In genomic region chr8:11290533-11290932, GRCm38 (mm10) we compare ENCODE assay signal across 17 mouse cellular contexts. TPM values are rescaled to one million over a fixed set of nuclear protein-coding genes. Genes with fewer than 3 reads are reported as not detected.
DNase-seq lines count a peak whose midpoint lies in the region; ATAC-seq lines count a peak whose summit lies in the region.
"Had no signal": no experiment of that assay in that cellular context is flagged by ENCODE, and none has a peak within 500 bp of the region (broad histone marks: within the 10 kb centered on the region; RNA-seq: fewer than 3 reads in every experiment).

No protein-coding gene starts in this region.

- no peak overlapping the region for H3K4me3 ChIP-seq in limb, embryonic 13.5 days
- H3K4me3 ChIP-seq in limb, embryonic 10.5 days: no peak overlapping the region
- no peak overlapping the region for H3K4me3 ChIP-seq in embryonic facial prominence, embryonic 10.5 days
- no peak overlapping the region for H3K4me3 ChIP-seq in kidney, embryonic 14.5 days (ENCODE audit: low read length)
- H3K4me3 ChIP-seq: forebrain, embryonic 15.5 days; heart, adult 2 months; heart, embryonic 15.5 days had no signal

- DNase-seq in limb, embryonic 10.5 days (ENCODE audit: low spot score): no peak
- DNase-seq in lung, postnatal 36 days: peak; percentile 51
- no peak for DNase-seq in lung, postnatal 14 days
- DNase-seq in embryonic facial prominence, embryonic 10.5 days (ENCODE audit: low spot score): no peak
- DNase-seq: adrenal gland, postnatal 10 days; cerebellum, adult 11-12 months; cerebellum, adult 9-10 months; cerebellum, postnatal 25 days; gastrocnemius, postnatal 10 days; heart, adult 2 months; heart, postnatal 14 days had no signal

- WGBS in limb, embryonic 13.5 days: 11% methylated on average over 1 of the region's 1 CpGs
- 28% methylated on average over 1 of the region's 1 CpGs for WGBS in limb, embryonic 10.5 days
- 8% methylated on average over 1 of the region's 1 CpGs for WGBS in embryonic facial prominence, embryonic 10.5 days
- 17% methylated on average over 1 of the region's 1 CpGs for WGBS in kidney, embryonic 14.5 days

- no peaks in the 10 kb centered on the region for H3K9me3 ChIP-seq in limb, embryonic 13.5 days
- no peaks in the 10 kb centered on the region for H3K9me3 ChIP-seq in limb, embryonic 10.5 days (replicated peaks)
- H3K9me3 ChIP-seq in embryonic facial prominence, embryonic 10.5 days: no peaks in the 10 kb centered on the region
- no peaks in the 10 kb centered on the region for H3K9me3 ChIP-seq in kidney, embryonic 14.5 days (ENCODE audit: control insufficient read depth, low read length)
- H3K9me3 ChIP-seq: forebrain, embryonic 15.5 days; heart, embryonic 15.5 days had no signal

- H3K9ac ChIP-seq in limb, embryonic 13.5 days: no peak overlapping the region
- H3K9ac ChIP-seq in kidney, embryonic 14.5 days (ENCODE audit: low read depth, low read length): no peak overlapping the region
- H3K9ac ChIP-seq: forebrain, embryonic 15.5 days; heart, embryonic 15.5 days; hindbrain, embryonic 14.5 days had no signal

- no peaks in the 10 kb centered on the region for H3K27me3 ChIP-seq in limb, embryonic 13.5 days
- H3K27me3 ChIP-seq in limb, embryonic 10.5 days (ENCODE audit: low read depth, poor library complexity, severe bottlenecking): no peaks in the 10 kb centered on the region
- H3K27me3 ChIP-seq in embryonic facial prominence, embryonic 10.5 days (replicated peaks; ENCODE audit: low read depth, poor library complexity, severe bottlenecking): no peaks in the 10 kb centered on the region
- no peaks in the 10 kb centered on the region for H3K27me3 ChIP-seq in kidney, embryonic 14.5 days (ENCODE audit: control insufficient read depth, insufficient read depth, low read length)
- H3K27me3 ChIP-seq: forebrain, embryonic 15.5 days; heart, embryonic 15.5 days had no signal

- ATAC-seq in limb, embryonic 13.5 days (ENCODE audit: low FRiP score, low read depth): no peak
- ATAC-seq in kidney, embryonic 14.5 days (ENCODE audit: low FRiP score, low TSS enrichment): no peak
- ATAC-seq: forebrain, embryonic 15.5 days had no signal

- H3K4me2 ChIP-seq in limb, embryonic 13.5 days (replicated peaks): no peak overlapping the region
- H3K4me2 ChIP-seq in kidney, embryonic 14.5 days (replicated peaks; ENCODE audit: low read depth, low read length): no peak overlapping the region
- H3K4me2 ChIP-seq: forebrain, embryonic 15.5 days; heart, embryonic 11.5 days; heart, embryonic 15.5 days; hindbrain, embryonic 14.5 days had no signal

- peaks cover 36% of the 10 kb centered on the region for H3K4me1 ChIP-seq in limb, embryonic 13.5 days
- peaks cover 15% of the 10 kb centered on the region; the same call in 1 of the 2 replicates for H3K4me1 ChIP-seq in limb, embryonic 10.5 days
- H3K4me1 ChIP-seq in embryonic facial prominence, embryonic 10.5 days: peaks cover 51% of the 10 kb centered on the region
- H3K4me1 ChIP-seq in kidney, embryonic 14.5 days (ENCODE audit: control insufficient read depth, insufficient read depth, low read length): 0 out of 2 replicates have a peak, but pooled peaks cover 13% of the 10 kb centered on the region
- H3K4me1 ChIP-seq: forebrain, embryonic 15.5 days had no signal

- no peaks in the 10 kb centered on the region for H3K36me3 ChIP-seq in limb, embryonic 13.5 days
- peaks cover 13% of the 10 kb centered on the region for H3K36me3 ChIP-seq in limb, embryonic 10.5 days
- peaks cover 15% of the 10 kb centered on the region for H3K36me3 ChIP-seq in embryonic facial prominence, embryonic 10.5 days (replicated peaks)
- H3K36me3 ChIP-seq in kidney, embryonic 14.5 days (ENCODE audit: control insufficient read depth, insufficient read depth, low read length): peaks cover 10% of the 10 kb centered on the region; the same call in 1 of the 2 replicates
- H3K36me3 ChIP-seq: forebrain, embryonic 15.5 days; heart, embryonic 15.5 days had no signal

- peak overlapping the region; percentile 33; the same call in 1 of the 2 replicates for H3K27ac ChIP-seq in limb, embryonic 13.5 days
- no peak overlapping the region for H3K27ac ChIP-seq in limb, embryonic 10.5 days
- H3K27ac ChIP-seq in embryonic facial prominence, embryonic 10.5 days (replicated peaks): peak overlapping the region; percentile 40; the same call in 1 of the 2 replicates
- no peak overlapping the region for H3K27ac ChIP-seq in kidney, embryonic 14.5 days (ENCODE audit: low read depth, low read length)
- H3K27ac ChIP-seq: forebrain, embryonic 15.5 days; heart, embryonic 15.5 days; hindbrain, embryonic 14.5 days had no signal

RNA-seq across cellular contexts. Expression of gene Col4a2, which starts 22.1 kb away (rescaled TPM):
- polyA plus RNA-seq in limb, embryonic 13.5 days (2015; fragmentation: Nextera tagmentation; extraction: Ambion mirVana): 52.1 and 56.3 TPM in 2 replicates
- polyA plus RNA-seq in limb, embryonic 10.5 days (2016; fragmentation: Nextera tagmentation; extraction: Ambion mirVana): 53.0 and 53.6 TPM in 2 replicates
- polyA plus RNA-seq in embryonic facial prominence, embryonic 10.5 days (2016; fragmentation: Nextera tagmentation; extraction: Ambion mirVana): 51.8 and 54.7 TPM in 2 replicates
- polyA plus RNA-seq in kidney, embryonic 14.5 days (2014; fragmentation: Nextera tagmentation; extraction: Ambion mirVana): 45.1 and 82.2 TPM in 2 replicates

RNA-seq across cellular contexts. Expression of gene Col4a1, which starts 22.1 kb away (rescaled TPM):
- polyA plus RNA-seq in limb, embryonic 13.5 days (2015; fragmentation: Nextera tagmentation; extraction: Ambion mirVana): 113 and 115 TPM in 2 replicates
- polyA plus RNA-seq in limb, embryonic 10.5 days (2016; fragmentation: Nextera tagmentation; extraction: Ambion mirVana): 141 and 145 TPM in 2 replicates
- polyA plus RNA-seq in embryonic facial prominence, embryonic 10.5 days (2016; fragmentation: Nextera tagmentation; extraction: Ambion mirVana): 128 and 138 TPM in 2 replicates
- 169 and 322 TPM in 2 replicates for polyA plus RNA-seq in kidney, embryonic 14.5 days (2014; fragmentation: Nextera tagmentation; extraction: Ambion mirVana)

Comparison
In these comparisons a context has a peak if more than half of its experiments do, and no peak if none do; other contexts are left out.
1. H3K27ac ChIP-seq: peak in limb, embryonic 13.5 days (single experiment) and embryonic facial prominence, embryonic 10.5 days (single experiment); none in limb, embryonic 10.5 days (single experiment) and kidney, embryonic 14.5 days (single experiment).